Mouse (Mus musculus): ENCODE data around the gene 9530068E07Rik.
A peak's percentile ranks its signal among the peaks of the same experiment; 100 is the strongest.

The 9530068E07Rik gene

DNA sequence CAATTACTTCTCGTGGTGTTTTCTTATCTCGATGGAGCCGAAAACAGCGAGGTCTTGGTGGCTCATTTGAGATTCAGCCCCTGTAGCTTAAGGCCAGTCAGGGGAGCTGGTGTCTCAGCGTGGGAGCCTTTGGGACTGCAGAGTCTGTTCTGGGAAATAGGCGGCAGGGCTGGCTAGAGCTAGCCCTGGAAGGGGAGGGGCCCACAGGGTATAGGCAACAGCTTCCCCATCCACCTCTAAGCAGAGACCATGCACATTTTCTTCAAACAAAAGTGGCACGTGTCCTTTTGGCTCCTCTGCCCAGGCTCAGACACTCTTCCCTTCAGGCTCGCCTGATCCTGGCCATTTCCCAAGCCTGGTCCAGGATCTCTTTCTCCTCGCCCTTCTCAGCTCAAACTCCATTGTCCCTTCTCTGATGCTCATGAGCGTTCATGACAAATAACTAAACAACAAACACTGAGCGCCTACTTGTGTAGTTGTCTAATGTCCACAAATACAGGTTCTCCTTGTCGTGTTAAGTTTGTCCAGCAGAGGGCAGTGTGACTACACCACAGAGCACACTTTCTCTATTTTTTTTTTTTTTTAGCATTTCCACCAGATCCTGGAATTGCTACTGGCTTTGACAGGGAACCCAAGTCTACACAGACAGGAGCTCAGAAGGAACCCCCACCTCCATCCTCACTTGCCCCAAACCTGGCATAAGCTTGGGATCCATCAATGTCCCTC, 25.0 kb downstream of the 9530068E07Rik start:
- peak in 1 of 2 experiments; percentile 60 for DNase-seq (ENCODE audit: low spot score in 2 of 2)

DNA sequence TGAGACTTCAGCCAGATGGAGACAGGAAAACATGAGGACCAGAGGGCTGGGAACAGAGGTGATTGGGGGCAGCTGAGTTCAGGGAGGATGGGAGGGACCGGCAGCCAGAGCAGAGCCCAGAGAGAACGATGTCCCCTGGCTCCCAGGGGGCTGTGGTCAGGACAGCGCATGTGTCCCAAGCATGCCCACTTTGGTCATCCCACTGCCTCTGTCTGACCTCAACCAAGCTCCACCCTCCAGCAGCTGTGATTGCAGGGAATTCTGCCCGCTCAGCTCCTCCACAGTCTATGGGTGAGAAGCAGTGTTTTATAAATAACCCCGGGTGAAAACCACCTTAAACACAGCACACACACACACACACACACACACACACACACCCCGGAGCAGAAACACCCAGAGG, 33.2 kb downstream of the 9530068E07Rik start:
- no peak for DNase-seq (ENCODE audit: low spot score in 2 of 2)

- peak; percentile 56 to 67 for DNase-seq (ENCODE audit: low spot score in 2 of 2)
Observed at GRCm38 (mm10) chr11:52431594-52431993, 35.4 kb downstream of the 9530068E07Rik start.

- no peak for DNase-seq (ENCODE audit: low spot score in 2 of 2)
Observed at GRCm38 (mm10) chr11:52432148-52432547, 35.9 kb downstream of the 9530068E07Rik start.

DNA sequence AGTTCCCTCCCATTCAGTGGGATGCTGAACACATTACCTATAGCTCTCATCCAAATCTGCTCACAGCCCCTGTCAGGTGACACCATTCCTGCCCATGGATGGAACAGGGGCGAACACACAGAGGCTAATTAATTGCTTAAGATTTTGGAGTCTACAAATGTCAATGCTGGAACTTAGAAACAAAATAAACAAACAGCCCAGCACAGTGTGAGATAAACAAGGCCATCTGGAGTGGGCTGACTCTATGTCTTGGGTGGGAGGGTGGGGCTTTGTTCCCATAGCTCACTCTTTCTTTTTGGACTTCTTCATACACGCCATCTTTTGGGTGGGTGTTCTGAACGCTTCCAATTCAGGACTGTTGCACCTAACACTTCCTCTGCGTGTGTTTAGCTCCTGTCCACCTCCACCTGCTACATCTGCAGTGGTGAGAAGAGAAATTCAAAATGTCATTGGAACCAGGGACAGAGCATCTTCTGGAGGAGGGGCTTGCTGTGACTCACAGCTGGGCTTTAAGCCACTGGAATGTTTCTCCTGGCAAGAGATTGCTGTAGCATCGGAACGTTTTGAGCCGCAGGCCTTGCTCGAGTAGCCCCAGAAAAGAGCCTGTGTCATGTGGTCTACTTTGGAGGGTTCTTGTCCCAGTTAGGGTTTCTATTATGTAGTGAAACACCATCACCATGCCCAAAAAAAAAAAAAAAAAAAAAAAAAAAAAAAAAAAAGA, 37.0 kb downstream of the 9530068E07Rik start:
- no peak for DNase-seq (ENCODE audit: low spot score in 2 of 2)

DNA sequence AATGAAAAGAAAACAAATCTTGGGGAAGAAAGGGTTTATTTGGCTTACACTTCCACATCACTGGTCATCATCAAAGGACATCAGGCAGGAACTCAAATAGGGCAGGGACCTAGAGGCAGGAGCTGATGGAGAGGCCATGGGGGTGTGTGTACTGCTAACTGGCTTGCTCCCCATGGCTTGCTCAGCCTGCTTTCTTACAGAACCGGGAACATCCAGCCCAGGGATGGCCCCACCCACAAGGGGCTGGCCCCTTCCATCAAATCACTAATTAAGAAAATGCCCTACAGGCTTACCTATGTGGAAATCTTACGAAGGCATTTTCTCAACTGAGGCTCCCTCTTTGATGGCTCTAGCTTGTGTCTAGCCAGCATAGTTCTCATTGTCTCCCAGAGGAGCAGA, 37.6 kb downstream of the 9530068E07Rik start:
- no peak for DNase-seq (ENCODE audit: low spot score in 2 of 2)

- DNase-seq (ENCODE audit: low spot score in 2 of 2) = no peak
Observed at GRCm38 (mm10) chr11:52435466-52435865, 39.2 kb downstream of the 9530068E07Rik start.

- peak; percentile 27 to 60 for DNase-seq (ENCODE audit: low spot score in 2 of 2)
Observed at GRCm38 (mm10) chr11:52437123-52437522, 40.9 kb downstream of the 9530068E07Rik start.

GRCm38 (mm10) chr11:52441096-52441495, 44.9 kb downstream of the 9530068E07Rik start:
- DNase-seq (ENCODE audit: low spot score in 2 of 2) = no peak

- peak in 1 of 2 experiments; percentile 29 for DNase-seq (ENCODE audit: low spot score in 2 of 2)
Observed at GRCm38 (mm10) chr11:52447242-52447641, 51.0 kb downstream of the 9530068E07Rik start.

DNA sequence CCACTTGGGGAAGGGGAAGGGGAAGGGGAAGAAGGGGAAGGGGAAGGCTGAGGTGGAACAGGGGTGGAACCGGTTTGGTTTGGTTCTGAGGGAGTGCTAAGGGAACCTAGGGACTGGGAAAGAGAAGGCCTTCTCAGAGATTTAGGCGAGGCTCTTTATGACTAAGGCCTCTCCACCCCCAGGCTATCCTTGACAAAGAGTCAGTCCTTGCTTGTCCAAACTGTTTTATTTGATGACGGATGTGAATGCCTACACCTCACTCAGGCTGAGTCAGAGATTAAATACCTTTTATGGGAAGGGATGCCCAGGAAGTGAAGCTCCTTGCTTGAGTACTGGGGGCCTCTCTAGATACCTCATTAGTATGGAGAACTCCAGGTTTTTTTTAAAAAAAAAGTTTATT, 52.8 kb downstream of the 9530068E07Rik start:
- no peak for DNase-seq (ENCODE audit: low spot score in 2 of 2)

GRCm38 (mm10) chr11:52458281-52458680, 62.1 kb downstream of the 9530068E07Rik start:
- no peak for DNase-seq (ENCODE audit: low spot score in 2 of 2)
